Mouse (Mus musculus) lung, adult 2 months (tissue): ENCODE data around the gene Tsc1.

Experiments
- CTCF ChIP-seq: fragments of 200-500 bp; IDR thresholded peaks from 2 replicates; pipeline ENCODE4 v1.5.1; 2011; ENCODE audit warnings: mild to moderate bottlenecking, low read length, control low read depth; ENCODE audit not compliant: insufficient read depth
- POLR2A ChIP-seq: fragments of 200-500 bp; IDR thresholded peaks from 2 replicates; pipeline ENCODE4 v1.6.1; 2011; ENCODE audit warnings: low read depth, mild to moderate bottlenecking, control low read depth, low read length, borderline replicate concordance; ENCODE audit errors: extremely low read depth

DNA sequence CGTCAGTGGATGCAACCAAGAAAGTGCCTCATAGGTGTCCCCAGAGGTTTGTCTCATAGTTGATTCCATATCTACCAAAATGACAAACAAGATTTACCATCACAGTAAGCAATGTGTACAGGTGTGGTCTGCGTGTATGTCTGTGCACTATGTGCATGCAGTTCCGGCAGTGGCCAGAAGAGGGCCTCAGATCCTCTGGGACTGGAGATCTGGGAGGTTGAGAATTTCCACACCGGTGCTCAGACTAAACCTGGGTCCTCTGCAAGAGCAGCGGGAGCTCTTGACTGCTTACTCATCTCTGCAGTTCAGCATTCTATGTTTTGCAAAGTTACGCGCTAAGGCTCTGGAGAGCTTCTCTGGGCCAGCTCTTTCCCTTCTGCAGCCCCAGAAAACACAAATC, 44.0 kb upstream of the Tsc1 start:
- no peak for TF ChIP-seq CTCF
- TF ChIP-seq POLR2A, result no peak
